Mouse (Mus musculus): ENCODE measurements around the gene Tfpi. TPM values are rescaled to one million over a fixed set of nuclear protein-coding genes. Genes with fewer than 3 reads are reported as not detected.

Tfpi gene
- polyA plus RNA-seq, 1 experiment, result 7.6 TPM

DNA sequence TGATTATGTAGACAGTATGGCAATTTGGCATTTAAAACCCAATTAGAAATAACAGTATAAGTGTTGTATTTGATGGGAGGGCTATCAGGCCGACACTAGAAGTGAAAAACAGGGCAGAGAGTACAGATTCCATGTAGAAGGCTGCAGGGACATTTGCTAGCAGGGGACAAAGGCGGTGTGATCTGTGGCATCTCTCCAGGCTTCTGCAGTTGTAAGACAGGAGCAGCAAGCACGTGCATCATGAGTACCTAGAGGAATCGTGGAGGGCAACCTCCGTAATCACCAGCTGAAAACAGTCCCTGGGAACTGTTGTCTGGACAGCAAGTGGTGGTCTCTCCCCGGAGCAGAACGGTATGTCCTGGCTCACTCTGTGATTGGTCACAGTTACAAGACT lies 88.6 kb downstream of the Tfpi start:
- Histone ChIP-seq H3K79me3 (ENCODE audit: low read depth) (no peaks in the 10 kb centered on the region), H3ac (ENCODE audit: control insufficient read depth, insufficient read length, low read depth) (no peak overlapping the region), H3K4me3 (ENCODE audit: insufficient read depth, poor library complexity, severe bottlenecking) (no peak overlapping the region), H3K36me3 (ENCODE audit: control insufficient read depth, insufficient read depth) (no peaks in the 10 kb centered on the region), H3K27me3 (ENCODE audit: control insufficient read depth, insufficient read depth, insufficient read length) (no peaks in the 10 kb centered on the region), H3K79me2 (ENCODE audit: control insufficient read depth, insufficient read depth) (no peaks in the 10 kb centered on the region)
- TF ChIP-seq CTCF (IDR thresholded peaks at IDR 0.05; ENCODE audit: control insufficient read depth, insufficient read depth, insufficient read length) (no peak), MYOD1 (IDR thresholded peaks at IDR 0.05; ENCODE audit: control insufficient read depth, insufficient read length, low read depth) (no peak), FOSL1 (IDR thresholded peaks at IDR 0.05; ENCODE audit: insufficient read depth, low read length, poor library complexity, severe bottlenecking) (no peak), MYOG (IDR thresholded peaks at IDR 0.05; ENCODE audit: control insufficient read depth, extremely low read depth, insufficient read length) (no peak), CEBPB (IDR thresholded peaks at IDR 0.05; ENCODE audit: low read depth) (no peak), MAX (IDR thresholded peaks at IDR 0.05) (no peak), USF1 (IDR thresholded peaks at IDR 0.05; ENCODE audit: low read depth) (no peak)

DNA sequence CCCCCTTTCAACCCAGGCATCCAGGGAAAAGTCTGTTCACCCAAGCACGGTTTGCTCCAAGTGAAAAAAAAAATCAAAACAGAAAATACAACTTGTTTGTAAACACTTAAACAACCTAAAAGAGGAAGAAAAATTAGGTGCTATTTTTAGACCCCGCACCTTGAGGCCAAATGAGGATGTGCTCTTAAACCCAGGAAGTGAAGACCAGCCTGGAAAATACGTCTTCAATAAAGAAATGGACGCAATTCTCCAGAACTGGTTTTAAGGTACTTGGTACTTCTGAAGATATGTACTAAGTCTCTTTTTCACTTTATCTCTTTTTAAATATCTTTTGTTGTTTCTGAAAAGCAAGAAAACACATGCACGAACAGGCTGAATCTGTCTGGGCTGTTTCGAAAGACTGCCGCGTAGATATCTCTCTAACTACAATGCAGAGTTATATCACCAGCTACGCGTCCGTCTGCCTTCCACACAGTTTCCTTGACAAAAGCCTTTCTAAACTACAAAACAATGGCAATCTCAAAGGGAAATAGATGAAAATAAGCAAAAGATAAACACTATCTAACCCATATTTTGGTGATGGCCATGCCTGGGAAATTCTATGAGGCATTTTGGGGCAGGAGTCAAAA lies 89.1 kb downstream of the Tfpi start:
- H3K4me3 ChIP-seq (ENCODE audit: insufficient read depth, poor library complexity, severe bottlenecking), result no peak overlapping the region

DNA sequence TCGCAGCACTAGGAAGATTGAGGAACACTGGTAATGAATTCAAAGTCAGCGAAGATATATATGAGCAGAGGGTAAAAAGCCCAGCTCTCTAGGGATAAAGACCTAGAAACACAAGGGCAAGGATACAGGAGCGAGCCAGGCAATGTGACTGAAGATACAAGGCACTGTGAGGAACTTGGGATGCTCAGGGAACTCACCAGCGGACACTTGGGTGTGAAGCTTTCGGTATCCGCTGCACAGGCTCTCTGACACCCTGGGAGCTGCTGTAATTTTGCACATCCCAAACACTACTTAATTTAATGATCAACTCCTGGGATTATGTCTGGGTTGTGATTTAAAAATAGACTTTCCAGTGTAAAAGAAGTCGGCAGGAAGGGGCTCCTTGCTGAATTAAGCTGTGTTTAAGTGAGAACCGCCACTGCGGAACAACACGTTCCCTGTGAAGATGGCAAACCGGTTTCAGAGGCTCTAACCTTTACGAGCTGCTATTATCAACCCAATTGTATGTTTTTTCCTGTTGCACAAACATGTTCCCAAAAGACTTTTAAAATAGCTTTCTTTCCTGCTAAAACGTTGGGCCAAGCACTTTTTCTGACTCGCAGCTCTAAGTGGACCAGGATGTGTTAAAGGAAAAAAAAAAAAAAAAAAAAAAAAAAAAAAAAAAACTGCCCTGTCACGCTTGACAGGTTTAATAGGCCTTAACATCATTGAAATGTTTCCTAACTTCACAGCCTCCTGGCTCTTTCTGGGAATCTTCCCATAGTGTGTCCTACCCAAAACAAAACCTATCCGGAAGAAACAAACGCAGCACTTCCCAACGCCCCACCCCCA lies 89.8 kb downstream of the Tfpi start:
- H3K79me2 ChIP-seq (ENCODE audit: control insufficient read depth, insufficient read depth), result no peaks in the 10 kb centered on the region
- no peak overlapping the region for H3K4me3 ChIP-seq (ENCODE audit: insufficient read depth, poor library complexity, severe bottlenecking)
- no peak overlapping the region for H3ac ChIP-seq (ENCODE audit: control insufficient read depth, insufficient read length, low read depth)

More for the DNA sequence above, 89.1 kb downstream of the Tfpi start:
- Histone ChIP-seq H3K79me3 (ENCODE audit: low read depth) (no peaks in the 10 kb centered on the region), H3K79me2 (ENCODE audit: control insufficient read depth, insufficient read depth) (no peaks in the 10 kb centered on the region), H3K27me3 (ENCODE audit: control insufficient read depth, insufficient read depth, insufficient read length) (no peaks in the 10 kb centered on the region), H3K36me3 (ENCODE audit: control insufficient read depth, insufficient read depth) (no peaks in the 10 kb centered on the region), H3ac (ENCODE audit: control insufficient read depth, insufficient read length, low read depth) (no peak overlapping the region)
- no peak for TF ChIP-seq MYOD1 (IDR thresholded peaks at IDR 0.05; ENCODE audit: control insufficient read depth, insufficient read length, low read depth)
- TF ChIP-seq CEBPB (IDR thresholded peaks at IDR 0.05; ENCODE audit: low read depth), result no peak
- TF ChIP-seq CTCF (IDR thresholded peaks at IDR 0.05; ENCODE audit: control insufficient read depth, insufficient read depth, insufficient read length), result no peak
- TF ChIP-seq USF1 (IDR thresholded peaks at IDR 0.05; ENCODE audit: low read depth), result no peak
- no peak for TF ChIP-seq FOSL1 (IDR thresholded peaks at IDR 0.05; ENCODE audit: insufficient read depth, low read length, poor library complexity, severe bottlenecking)
- TF ChIP-seq MAX (IDR thresholded peaks at IDR 0.05), result no peak
- TF ChIP-seq MYOG (IDR thresholded peaks at IDR 0.05; ENCODE audit: control insufficient read depth, extremely low read depth, insufficient read length), result no peak

DNA sequence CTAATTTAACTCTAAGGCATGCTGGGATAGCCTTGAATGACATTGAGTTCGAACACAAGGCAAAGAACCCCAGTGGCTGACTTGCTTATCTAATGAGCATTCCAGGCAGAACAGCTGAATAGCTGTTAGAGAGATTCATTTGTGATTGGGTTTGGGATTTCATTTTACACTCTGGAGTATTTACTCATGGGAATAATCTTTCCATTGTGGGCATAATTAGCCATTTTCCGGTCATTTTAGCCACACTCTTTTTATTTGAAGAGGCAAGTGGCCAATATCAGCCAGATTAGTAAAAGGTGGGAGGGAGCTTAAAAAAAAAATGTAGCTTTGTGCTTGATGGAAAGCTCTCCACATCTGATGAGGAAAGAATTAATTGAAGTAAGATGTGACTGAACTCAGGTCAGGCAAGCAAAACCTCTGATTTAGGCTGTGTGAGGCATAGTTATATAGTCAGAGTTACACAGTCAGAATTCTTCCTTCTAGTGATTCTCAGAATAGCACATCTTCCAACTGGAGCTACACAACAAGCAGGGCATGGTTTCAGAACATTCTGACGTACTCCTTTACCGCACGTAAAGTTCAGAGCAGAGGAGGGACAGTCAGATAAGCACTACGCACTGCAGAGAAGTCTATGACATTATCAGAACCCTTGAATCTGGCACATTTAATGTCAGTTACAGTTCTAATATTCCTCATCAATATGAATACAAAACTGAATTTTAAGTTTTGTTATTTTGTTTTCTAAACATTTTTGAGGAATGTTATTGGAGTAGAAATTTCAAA lies 91.5 kb downstream of the Tfpi start:
- Histone ChIP-seq H3K36me3 (ENCODE audit: control insufficient read depth, insufficient read depth) (no peaks in the 10 kb centered on the region), H3K27me3 (ENCODE audit: control insufficient read depth, insufficient read depth, insufficient read length) (no peaks in the 10 kb centered on the region), H3K79me2 (ENCODE audit: control insufficient read depth, insufficient read depth) (no peaks in the 10 kb centered on the region), H3ac (ENCODE audit: control insufficient read depth, insufficient read length, low read depth) (no peak overlapping the region), H3K79me3 (ENCODE audit: low read depth) (no peaks in the 10 kb centered on the region), H3K4me3 (ENCODE audit: insufficient read depth, poor library complexity, severe bottlenecking) (no peak overlapping the region)
- TF ChIP-seq USF1 (IDR thresholded peaks at IDR 0.05; ENCODE audit: low read depth) (no peak), MYOG (IDR thresholded peaks at IDR 0.05; ENCODE audit: control insufficient read depth, extremely low read depth, insufficient read length) (no peak), CTCF (IDR thresholded peaks at IDR 0.05; ENCODE audit: control insufficient read depth, insufficient read depth, insufficient read length) (no peak), FOSL1 (IDR thresholded peaks at IDR 0.05; ENCODE audit: insufficient read depth, low read length, poor library complexity, severe bottlenecking) (no peak), MYOD1 (IDR thresholded peaks at IDR 0.05; ENCODE audit: control insufficient read depth, insufficient read length, low read depth) (no peak), MAX (IDR thresholded peaks at IDR 0.05) (no peak), CEBPB (IDR thresholded peaks at IDR 0.05; ENCODE audit: low read depth) (no peak)

More for the DNA sequence above, 89.8 kb downstream of the Tfpi start:
- Histone ChIP-seq H3K79me3 (ENCODE audit: low read depth) (no peaks in the 10 kb centered on the region), H3K27me3 (ENCODE audit: control insufficient read depth, insufficient read depth, insufficient read length) (no peaks in the 10 kb centered on the region), H3K36me3 (ENCODE audit: control insufficient read depth, insufficient read depth) (no peaks in the 10 kb centered on the region)
- no peak for TF ChIP-seq MAX (IDR thresholded peaks at IDR 0.05)

DNA sequence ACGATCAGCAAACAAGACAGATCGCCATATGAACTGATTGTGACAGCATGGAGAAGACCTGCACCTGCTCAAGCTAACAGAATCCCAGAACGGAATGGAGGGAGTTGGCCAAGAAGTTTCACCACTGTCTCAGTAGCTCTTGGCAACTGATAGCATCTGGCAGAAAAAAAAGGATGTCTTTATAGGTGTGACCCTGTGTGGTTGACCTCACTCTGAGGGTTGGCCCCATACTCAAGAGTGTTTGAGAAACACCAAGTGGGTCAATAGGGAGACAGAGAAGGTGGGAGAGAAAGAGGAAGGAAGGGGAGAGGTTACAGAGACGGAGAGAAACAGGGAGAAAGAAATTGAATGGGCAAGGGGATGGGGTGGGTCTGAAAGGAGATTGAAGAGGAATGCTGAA lies 92.7 kb downstream of the Tfpi start:
- Histone ChIP-seq H3K4me3 (ENCODE audit: insufficient read depth, poor library complexity, severe bottlenecking) (no peak overlapping the region), H3K79me2 (ENCODE audit: control insufficient read depth, insufficient read depth) (no peaks in the 10 kb centered on the region), H3ac (ENCODE audit: control insufficient read depth, insufficient read length, low read depth) (no peak overlapping the region), H3K79me3 (ENCODE audit: low read depth) (no peaks in the 10 kb centered on the region), H3K36me3 (ENCODE audit: control insufficient read depth, insufficient read depth) (no peaks in the 10 kb centered on the region), H3K27me3 (ENCODE audit: control insufficient read depth, insufficient read depth, insufficient read length) (no peaks in the 10 kb centered on the region)
- TF ChIP-seq MYOD1 (IDR thresholded peaks at IDR 0.05; ENCODE audit: control insufficient read depth, insufficient read length, low read depth) (no peak), CTCF (IDR thresholded peaks at IDR 0.05; ENCODE audit: control insufficient read depth, insufficient read depth, insufficient read length) (no peak), MYOG (IDR thresholded peaks at IDR 0.05; ENCODE audit: control insufficient read depth, extremely low read depth, insufficient read length) (no peak), FOSL1 (IDR thresholded peaks at IDR 0.05; ENCODE audit: insufficient read depth, low read length, poor library complexity, severe bottlenecking) (no peak)

Other genes starting within 250 kb of the Tfpi start
- 3.8 TPM for gene Calcrl, start 51.4 kb downstream of the Tfpi start, polyA plus RNA-seq (2012; fragmentation: generic; extraction: Trizol)
- 79.9 TPM for gene Ctnnd1, start 174.0 kb upstream of the Tfpi start, polyA plus RNA-seq (2012; fragmentation: generic; extraction: Trizol)
- gene Btbd18, start 182.3 kb upstream of the Tfpi start, polyA plus RNA-seq (2012; fragmentation: generic; extraction: Trizol), result 0.08 TPM
- gene Selenoh, start 194.0 kb upstream of the Tfpi start, polyA plus RNA-seq (2012; fragmentation: generic; extraction: Trizol), result 355 TPM
- gene Gm28635, start 201.3 kb upstream of the Tfpi start, polyA plus RNA-seq (2012; fragmentation: generic; extraction: Trizol), result not detected
- 20.4 TPM for gene Med19, start 201.6 kb upstream of the Tfpi start, polyA plus RNA-seq (2012; fragmentation: generic; extraction: Trizol)
- 90.0 TPM for gene Tmx2, start 202.4 kb upstream of the Tfpi start, polyA plus RNA-seq (2012; fragmentation: generic; extraction: Trizol)
- gene Zdhhc5, start 238.4 kb upstream of the Tfpi start, polyA plus RNA-seq (2012; fragmentation: generic; extraction: Trizol), result 35.4 TPM